ENCODE assay signal across 15 mouse cellular contexts in the genomic region with DNA sequence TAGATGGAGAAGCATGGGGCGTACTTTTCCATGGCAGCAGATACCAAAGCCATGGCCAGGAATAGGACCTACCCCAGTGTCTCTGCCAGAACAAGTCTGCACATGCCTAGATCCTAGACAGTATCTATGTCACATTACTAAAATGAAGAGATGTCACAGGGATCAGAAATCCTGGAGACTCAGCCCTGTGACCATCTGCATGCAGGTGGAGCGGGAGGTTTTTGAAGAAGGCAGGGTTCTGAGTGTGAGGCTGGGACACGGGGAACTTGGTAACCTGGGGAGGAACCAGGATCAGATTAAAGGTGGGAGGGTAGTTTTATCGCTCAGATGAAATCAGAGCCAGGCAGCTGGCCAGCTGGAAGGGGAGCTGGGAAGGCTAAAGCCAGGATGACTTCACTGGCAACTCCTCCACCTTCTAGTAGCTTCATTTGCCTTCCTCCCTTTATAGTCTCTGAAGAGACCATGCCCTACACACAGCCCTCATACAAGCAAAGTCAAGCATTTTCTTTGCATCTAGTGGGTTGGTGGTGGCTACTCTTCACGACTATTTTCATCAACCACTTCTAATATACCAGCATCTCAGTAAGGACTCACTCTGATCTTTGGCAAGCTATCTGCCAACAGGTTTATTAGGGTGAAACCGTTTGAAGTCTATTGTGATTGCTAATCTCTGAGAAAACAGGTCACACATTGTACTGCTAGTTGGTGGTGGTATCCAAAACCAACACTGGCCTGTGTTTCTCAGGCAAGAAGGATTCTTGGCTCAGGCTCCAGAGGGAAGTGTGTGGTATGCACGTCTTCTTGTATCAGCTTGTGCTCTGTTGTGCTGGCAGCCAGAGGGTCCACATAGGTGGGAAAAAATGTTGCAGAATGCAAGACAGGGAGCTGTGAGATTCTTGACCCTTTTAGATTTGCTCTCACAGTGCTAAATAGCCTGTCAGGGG. TPM values are rescaled to one million over a fixed set of nuclear protein-coding genes. Genes with fewer than 3 reads are reported as not detected.
A peak's percentile ranks its signal among the peaks of the same experiment; 100 is the strongest.
DNase-seq lines count a peak whose midpoint lies in the region; ATAC-seq lines count a peak whose summit lies in the region.
"Had no signal": no experiment of that assay in that cellular context is flagged by ENCODE, and none has a peak within 500 bp of the region (broad histone marks: within the 10 kb centered on the region; RNA-seq: fewer than 3 reads in every experiment).

No protein-coding gene starts in this region.

- no peak overlapping the region for H3K4me3 ChIP-seq in heart, embryonic 16.5 days (ENCODE audit: low read length)
- no peak overlapping the region for H3K4me3 ChIP-seq in heart, embryonic 11.5 days (ENCODE audit: low read depth, low read length)
- H3K4me3 ChIP-seq: embryonic facial prominence, embryonic 12.5 days; forebrain, embryonic 12.5 days; intestine, embryonic 15.5 days; midbrain, embryonic 15.5 days had no signal

- no peaks in the 10 kb centered on the region for H3K9me3 ChIP-seq in heart, embryonic 16.5 days (replicated peaks; ENCODE audit: control insufficient read depth, low read length)
- no peaks in the 10 kb centered on the region for H3K9me3 ChIP-seq in heart, embryonic 11.5 days (replicated peaks; ENCODE audit: control insufficient read depth, low read length)
- H3K9me3 ChIP-seq: embryonic facial prominence, embryonic 12.5 days; forebrain, embryonic 12.5 days; intestine, embryonic 15.5 days; midbrain, embryonic 15.5 days had no signal

- peaks cover 5% of the 10 kb centered on the region for H3K36me3 ChIP-seq in heart, embryonic 16.5 days (ENCODE audit: control insufficient read depth, insufficient read depth)
- no peaks in the 10 kb centered on the region for H3K36me3 ChIP-seq in heart, embryonic 11.5 days (ENCODE audit: control insufficient read depth, insufficient read depth, low read length)
- H3K36me3 ChIP-seq: embryonic facial prominence, embryonic 12.5 days; forebrain, embryonic 12.5 days; intestine, embryonic 15.5 days; midbrain, embryonic 15.5 days had no signal

- peaks cover 62% of the 10 kb centered on the region for H3K4me1 ChIP-seq in heart, embryonic 16.5 days (ENCODE audit: control insufficient read depth, insufficient read depth, low read length)
- peaks cover 25% of the 10 kb centered on the region for H3K4me1 ChIP-seq in heart, embryonic 11.5 days (ENCODE audit: control insufficient read depth, insufficient read depth, low read length)
- H3K4me1 ChIP-seq: forebrain, embryonic 12.5 days; midbrain, embryonic 15.5 days had no signal

- ATAC-seq in heart, embryonic 16.5 days (replicated peaks; ENCODE audit: extremely low read depth, insufficient read depth, low FRiP score) = peak; percentile 67
- no peak for ATAC-seq in heart, embryonic 11.5 days (replicated peaks; ENCODE audit: insufficient number of reproducible peaks, low FRiP score, low TSS enrichment)
- ATAC-seq: intestine, embryonic 15.5 days; midbrain, embryonic 15.5 days had no signal

- DNase-seq in cerebellum, postnatal 10 days = peak; percentile 17
- no peak for DNase-seq in cerebellum, adult 11-12 months
- DNase-seq in urinary bladder, postnatal 14 days (ENCODE audit: low spot score) = peak; percentile 57
- DNase-seq in urinary bladder, adult 18-20 months (ENCODE audit: low spot score in 2 of 2) = no peak
- no peak for DNase-seq in adipocyte (ENCODE audit: low spot score)
- no peak for DNase-seq in thymus, postnatal 4 days
- DNase-seq: cerebellum, adult 11 months had no signal

- H3K27ac ChIP-seq in heart, embryonic 16.5 days (ENCODE audit: low read length) = peak overlapping the region; percentile 73
- no peak overlapping the region for H3K27ac ChIP-seq in heart, embryonic 11.5 days (ENCODE audit: low read depth, low read length)
- H3K27ac ChIP-seq: embryonic facial prominence, embryonic 12.5 days; forebrain, embryonic 12.5 days; intestine, embryonic 15.5 days; midbrain, embryonic 15.5 days had no signal

- WGBS in heart, embryonic 16.5 days = 42% methylated on average over 7 of the region's 7 CpGs
- 53% methylated on average over 7 of the region's 7 CpGs for WGBS in heart, embryonic 11.5 days (ENCODE audit: insufficient replicate concordance)

- H3K4me2 ChIP-seq in heart, embryonic 16.5 days (ENCODE audit: low read depth, low read length) = peak overlapping the region; percentile 22; the same call in 1 of the 2 replicates
- H3K4me2 ChIP-seq in heart, embryonic 11.5 days = no peak overlapping the region
- H3K4me2 ChIP-seq: embryonic facial prominence, embryonic 12.5 days; forebrain, embryonic 12.5 days; intestine, embryonic 15.5 days; liver, embryonic 11.5 days; midbrain, embryonic 15.5 days had no signal

- H3K27me3 ChIP-seq in heart, embryonic 16.5 days (ENCODE audit: control insufficient read depth, insufficient read depth, low read length) = no peaks in the 10 kb centered on the region
- H3K27me3 ChIP-seq in heart, embryonic 11.5 days (ENCODE audit: control insufficient read depth, insufficient read depth, low read length) = no peaks in the 10 kb centered on the region
- H3K27me3 ChIP-seq: CH12.LX; embryonic facial prominence, embryonic 12.5 days; forebrain, embryonic 12.5 days; intestine, embryonic 15.5 days; midbrain, embryonic 15.5 days had no signal

- H3K9ac ChIP-seq in heart, embryonic 16.5 days (ENCODE audit: low read length) = no peak overlapping the region
- no peak overlapping the region for H3K9ac ChIP-seq in heart, embryonic 11.5 days (ENCODE audit: low read depth, low read length)
- H3K9ac ChIP-seq: embryonic facial prominence, embryonic 12.5 days; forebrain, embryonic 12.5 days; intestine, embryonic 15.5 days; midbrain, embryonic 15.5 days had no signal

RNA-seq across cellular contexts. Expression of gene Fhl2, which starts 23.2 kb away (rescaled TPM):
- 426 and 443 TPM in 2 replicates for polyA plus RNA-seq in heart, embryonic 16.5 days (2015; fragmentation: Nextera tagmentation; extraction: Ambion mirVana)
- polyA plus RNA-seq in heart, embryonic 11.5 days (2014; fragmentation: Nextera tagmentation; extraction: Ambion mirVana) = 181 and 186 TPM in 2 replicates

Comparison
In these comparisons a context has a peak if more than half of its experiments do, and no peak if none do; other contexts are left out.
1. DNase-seq: peak in cerebellum, postnatal 10 days (2 of 2) and urinary bladder, postnatal 14 days (single experiment); none in cerebellum, adult 11-12 months (single experiment), urinary bladder, adult 18-20 months (0 of 2), adipocyte (single experiment) and thymus, postnatal 4 days (single experiment).